Mouse (Mus musculus): Measurements from ENCODE around the gene Commd6. TPM values are rescaled to one million over a fixed set of nuclear protein-coding genes. Genes with fewer than 3 reads are reported as not detected.

Gene Commd6
- total and polyA plus RNA-seq, 2 experiments: 20.7 to 43.6 TPM

DNA sequence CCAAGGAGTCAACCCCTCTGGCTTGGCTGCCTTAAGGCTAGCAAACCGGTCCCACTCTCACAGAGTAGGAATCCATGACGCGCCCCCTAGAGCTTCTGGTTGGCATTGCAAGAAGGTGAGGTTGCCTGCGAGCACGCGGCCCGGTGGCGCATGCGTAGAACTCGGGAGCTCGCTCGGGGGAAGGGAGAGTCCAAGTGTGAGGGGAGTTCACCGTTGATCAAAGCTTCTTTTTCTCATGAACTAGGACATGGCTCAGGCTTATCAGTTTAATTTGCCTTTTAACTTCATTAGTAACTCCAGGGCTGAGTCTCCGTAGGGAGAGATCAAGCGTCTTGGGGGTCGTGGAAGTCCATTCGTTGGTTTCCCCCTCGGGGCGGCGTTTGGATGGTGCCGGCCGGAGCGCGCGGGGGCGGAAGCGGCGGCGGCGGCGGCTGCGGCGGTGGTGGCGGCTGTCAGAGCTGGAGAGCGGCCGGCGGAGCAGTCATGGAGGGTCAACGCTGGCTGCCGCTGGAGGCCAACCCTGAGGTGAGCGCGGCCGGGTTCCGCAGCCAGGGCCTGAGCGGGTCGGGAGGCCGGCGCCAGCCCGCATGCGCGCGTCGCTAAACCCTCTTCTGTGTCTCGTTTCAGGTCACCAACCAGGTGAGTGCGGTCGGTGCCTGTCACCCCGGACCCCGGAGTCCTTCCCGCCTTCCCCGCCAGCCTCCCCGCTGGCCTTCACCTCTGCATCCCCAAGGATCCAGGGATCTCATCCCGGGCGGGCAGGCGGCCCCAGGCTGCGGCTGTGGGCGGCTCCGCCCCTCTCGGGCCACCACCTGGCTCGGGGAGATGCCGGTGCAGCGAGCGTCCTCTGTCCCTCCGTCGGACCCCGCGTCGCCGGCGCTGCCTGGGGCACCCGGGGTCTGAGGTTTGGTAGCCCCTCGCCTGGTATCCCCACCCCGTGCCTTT is 13.4 kb upstream of the Commd6 start, which contains the start of gene Uchl3:
Gene Uchl3, plus strand, starts transcription at position 387 of the 945 bp plus-strand sequence.
- no peak for TF ChIP-seq POLR2A (IDR thresholded peaks at IDR 0.05; ENCODE audit: extremely low read depth, insufficient read depth, low read length)
- TF ChIP-seq CTCF (IDR thresholded peaks at IDR 0.05; ENCODE audit: low read depth, low read length): peak; percentile 90
- Histone ChIP-seq H3K4me3 (ENCODE audit: insufficient read depth, low read depth, low read length) (peak within 1 kb of the TSS; percentile 80), H3K27ac (replicated peaks; ENCODE audit: insufficient read depth, low read depth, low read length) (peak within 1 kb of the TSS; percentile 75), H3K4me1 (ENCODE audit: control insufficient read depth, insufficient read depth, low read length) (peaks cover 3% of the 10 kb centered on the region; the same call in 1 of the 2 replicates), H3K79me2 (ENCODE audit: control insufficient read depth, insufficient read depth, low read length) (peaks cover 6% of the 10 kb centered on the region; the same call in 1 of the 2 replicates), H3K27me3 (ENCODE audit: control insufficient read depth, insufficient read depth, low read length) (no peaks in the 10 kb centered on the region), H3K36me3 (ENCODE audit: control insufficient read depth, insufficient read depth, low read length) (no peaks in the 10 kb centered on the region), H3K9ac (ENCODE audit: low read depth, low read length) (peak within 1 kb of the TSS; percentile 86)
- WGBS: 1% methylated on average over 81 of the region's 81 CpGs
- DNase-seq (ENCODE audit: extremely low read depth, low read depth, low spot score): peak; percentile 72

DNA sequence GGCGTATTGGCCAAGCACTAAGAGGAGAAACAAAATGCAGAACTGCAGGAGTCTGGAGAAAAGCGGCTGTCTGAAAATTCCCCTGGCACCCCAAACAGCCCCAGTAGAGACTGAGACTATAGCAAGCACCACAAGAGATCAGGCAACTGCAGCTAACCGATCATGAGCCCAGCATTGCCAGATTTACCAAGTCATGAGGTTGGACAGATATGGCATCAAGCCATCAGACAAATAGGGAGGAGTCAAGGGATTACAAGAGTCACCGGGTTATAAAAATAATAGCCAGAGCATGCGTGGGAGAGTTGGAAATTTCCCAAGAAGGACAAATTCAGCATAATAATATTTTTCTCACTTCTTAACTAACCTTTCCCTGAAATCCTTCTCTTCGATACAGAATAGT is 12.1 kb upstream of the Commd6 start:
- no peaks in the 10 kb centered on the region for H3K36me3 ChIP-seq (ENCODE audit: control insufficient read depth, insufficient read depth, low read length)
- 54% methylated on average over 6 of the region's 6 CpGs for WGBS
- no peak overlapping the region for H3K9ac ChIP-seq (ENCODE audit: low read depth, low read length)
- H3K27me3 ChIP-seq (ENCODE audit: control insufficient read depth, insufficient read depth, low read length): no peaks in the 10 kb centered on the region
- H3K4me1 ChIP-seq (ENCODE audit: control insufficient read depth, insufficient read depth, low read length): peaks cover 3% of the 10 kb centered on the region; the same call in 1 of the 2 replicates
- H3K79me2 ChIP-seq (ENCODE audit: control insufficient read depth, insufficient read depth, low read length): peaks cover 6% of the 10 kb centered on the region; the same call in 1 of the 2 replicates
- no peak overlapping the region for H3K4me3 ChIP-seq (ENCODE audit: insufficient read depth, low read depth, low read length)
- DNase-seq (ENCODE audit: extremely low read depth, low read depth, low spot score): peak; percentile 77
- TF ChIP-seq POLR2A (IDR thresholded peaks at IDR 0.05; ENCODE audit: extremely low read depth, insufficient read depth, low read length): no peak
- no peak for TF ChIP-seq CTCF (IDR thresholded peaks at IDR 0.05; ENCODE audit: low read depth, low read length)
- no peak overlapping the region for H3K27ac ChIP-seq (replicated peaks; ENCODE audit: insufficient read depth, low read depth, low read length)

DNA sequence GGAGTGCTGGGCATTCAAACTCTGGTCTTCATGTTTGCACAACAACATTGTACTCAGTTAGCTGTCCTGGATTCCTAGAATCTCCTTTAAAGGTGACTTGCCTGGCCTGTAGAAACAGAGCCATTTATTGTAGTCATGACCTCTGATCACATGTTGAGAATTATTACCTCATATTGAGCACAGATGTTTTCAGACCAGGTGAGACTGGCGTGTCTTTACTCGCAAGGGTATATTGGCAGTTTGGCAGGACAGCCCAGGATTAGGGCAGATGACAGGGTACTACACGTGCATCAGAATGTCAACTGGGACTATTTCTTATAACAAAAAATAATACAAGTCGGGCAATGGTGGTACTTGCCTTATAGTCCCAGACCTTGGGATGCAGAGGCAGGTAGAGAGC is 10.1 kb upstream of the Commd6 start:
- no peak for TF ChIP-seq CTCF (IDR thresholded peaks at IDR 0.05; ENCODE audit: low read depth, low read length)
- Histone ChIP-seq H3K79me2 (ENCODE audit: control insufficient read depth, insufficient read depth, low read length) (peaks cover 6% of the 10 kb centered on the region; the same call in 1 of the 2 replicates), H3K36me3 (ENCODE audit: control insufficient read depth, insufficient read depth, low read length) (no peaks in the 10 kb centered on the region), H3K4me1 (ENCODE audit: control insufficient read depth, insufficient read depth, low read length) (peaks cover 3% of the 10 kb centered on the region; the same call in 1 of the 2 replicates), H3K9ac (ENCODE audit: low read depth, low read length) (no peak overlapping the region), H3K27me3 (ENCODE audit: control insufficient read depth, insufficient read depth, low read length) (no peaks in the 10 kb centered on the region), H3K4me3 (ENCODE audit: insufficient read depth, low read depth, low read length) (no peak overlapping the region), H3K27ac (replicated peaks; ENCODE audit: insufficient read depth, low read depth, low read length) (no peak overlapping the region)
- WGBS: 84% methylated on average over 4 of the region's 4 CpGs
- DNase-seq (ENCODE audit: extremely low read depth, low read depth, low spot score): no peak

DNA sequence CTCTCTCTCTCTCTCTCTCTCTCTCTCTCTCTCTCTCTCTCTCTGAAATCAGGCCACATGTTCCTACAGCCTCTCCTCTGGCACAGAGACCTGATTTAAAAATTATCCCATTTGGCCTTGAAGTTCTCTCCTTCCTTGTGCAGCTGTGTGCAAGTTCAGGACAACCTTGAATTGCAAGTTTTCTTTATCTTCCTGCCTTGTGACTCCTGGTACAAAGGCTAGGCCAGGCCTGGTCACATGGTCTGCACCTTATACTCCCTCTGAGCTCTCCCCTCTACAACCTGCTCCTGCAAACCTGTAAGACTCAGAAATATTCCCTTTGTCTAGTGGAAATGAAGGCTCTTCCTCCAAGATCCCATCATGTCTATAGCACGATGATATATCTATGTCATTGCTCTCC is 4.5 kb upstream of the Commd6 start:
- no peak for TF ChIP-seq CTCF (IDR thresholded peaks at IDR 0.05; ENCODE audit: low read depth, low read length)
- TF ChIP-seq POLR2A (IDR thresholded peaks at IDR 0.05; ENCODE audit: extremely low read depth, insufficient read depth, low read length): no peak
- H3K27ac ChIP-seq (replicated peaks; ENCODE audit: insufficient read depth, low read depth, low read length): no peak overlapping the region
- 89% methylated on average over 1 of the region's 1 CpGs for WGBS

DNA sequence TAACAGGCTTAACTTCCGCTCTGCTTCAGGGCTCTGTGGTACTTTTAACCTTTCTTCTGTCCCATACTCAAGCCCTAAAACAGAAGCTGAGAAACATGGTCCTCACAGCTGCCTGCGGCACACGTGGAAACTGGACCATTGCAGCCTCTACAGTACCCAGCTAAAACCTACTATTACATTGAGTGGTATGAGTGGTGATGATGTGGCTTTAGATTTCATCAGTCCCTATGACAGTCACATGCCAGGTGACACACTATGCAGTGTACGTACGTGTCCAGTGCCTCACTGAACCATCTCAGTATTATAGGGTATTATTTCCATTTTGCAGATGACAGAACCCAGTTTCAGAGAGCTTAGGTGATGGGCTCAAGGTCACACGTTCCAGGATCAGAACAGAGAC is 3.1 kb downstream of the Commd6 start:
- WGBS: 93% methylated on average over 6 of the region's 6 CpGs
- no peak for DNase-seq (ENCODE audit: extremely low read depth, low read depth, low spot score)
- TF ChIP-seq CTCF (IDR thresholded peaks at IDR 0.05; ENCODE audit: low read depth, low read length) (no peak), POLR2A (IDR thresholded peaks at IDR 0.05; ENCODE audit: extremely low read depth, insufficient read depth, low read length) (no peak)

More for the DNA sequence above, 4.5 kb upstream of the Commd6 start:
- H3K4me3 ChIP-seq (ENCODE audit: insufficient read depth, low read depth, low read length): no peak overlapping the region
- H3K4me1 ChIP-seq (ENCODE audit: control insufficient read depth, insufficient read depth, low read length): no peaks in the 10 kb centered on the region
- DNase-seq (ENCODE audit: extremely low read depth, low read depth, low spot score): no peak
- H3K27me3 ChIP-seq (ENCODE audit: control insufficient read depth, insufficient read depth, low read length): no peaks in the 10 kb centered on the region
- H3K36me3 ChIP-seq (ENCODE audit: control insufficient read depth, insufficient read depth, low read length): no peaks in the 10 kb centered on the region
- H3K79me2 ChIP-seq (ENCODE audit: control insufficient read depth, insufficient read depth, low read length): no peaks in the 10 kb centered on the region
- no peak overlapping the region for H3K9ac ChIP-seq (ENCODE audit: low read depth, low read length)

DNA sequence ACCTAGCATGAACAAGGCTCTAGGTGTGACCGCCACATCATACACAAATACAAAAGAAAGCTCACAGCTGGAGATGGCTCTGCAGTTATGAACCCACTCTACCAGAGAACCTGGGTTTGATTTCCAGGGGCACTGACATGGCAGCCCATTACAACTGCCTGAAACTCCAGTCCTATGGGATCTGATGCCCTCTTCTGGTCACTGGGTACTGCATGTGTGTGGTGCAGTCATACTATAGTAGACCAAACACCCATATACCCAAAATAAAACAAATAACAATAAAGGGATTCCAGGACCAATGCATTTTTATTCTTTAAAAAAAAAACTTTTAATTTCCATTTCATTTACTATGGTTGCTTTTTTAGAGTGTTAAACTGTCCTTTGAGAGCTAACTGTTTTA is 4.7 kb downstream of the Commd6 start:
- Histone ChIP-seq H3K27me3 (ENCODE audit: control insufficient read depth, insufficient read depth, low read length) (no peaks in the 10 kb centered on the region), H3K9ac (ENCODE audit: low read depth, low read length) (no peak overlapping the region), H3K4me3 (ENCODE audit: insufficient read depth, low read depth, low read length) (no peak overlapping the region), H3K4me1 (ENCODE audit: control insufficient read depth, insufficient read depth, low read length) (no peaks in the 10 kb centered on the region), H3K36me3 (ENCODE audit: control insufficient read depth, insufficient read depth, low read length) (peaks cover 16% of the 10 kb centered on the region), H3K27ac (replicated peaks; ENCODE audit: insufficient read depth, low read depth, low read length) (no peak overlapping the region), H3K79me2 (ENCODE audit: control insufficient read depth, insufficient read depth, low read length) (no peaks in the 10 kb centered on the region)
- WGBS: 97% methylated on average over 1 of the region's 1 CpGs
- TF ChIP-seq CTCF (IDR thresholded peaks at IDR 0.05; ENCODE audit: low read depth, low read length) (no peak), POLR2A (IDR thresholded peaks at IDR 0.05; ENCODE audit: extremely low read depth, insufficient read depth, low read length) (no peak)
- DNase-seq (ENCODE audit: extremely low read depth, low read depth, low spot score): no peak

More for the DNA sequence above, 3.1 kb downstream of the Commd6 start:
- Histone ChIP-seq H3K9ac (ENCODE audit: low read depth, low read length) (no peak overlapping the region), H3K79me2 (ENCODE audit: control insufficient read depth, insufficient read depth, low read length) (no peaks in the 10 kb centered on the region), H3K4me3 (ENCODE audit: insufficient read depth, low read depth, low read length) (no peak overlapping the region), H3K36me3 (ENCODE audit: control insufficient read depth, insufficient read depth, low read length) (peaks cover 12% of the 10 kb centered on the region), H3K27ac (replicated peaks; ENCODE audit: insufficient read depth, low read depth, low read length) (no peak overlapping the region), H3K4me1 (ENCODE audit: control insufficient read depth, insufficient read depth, low read length) (no peaks in the 10 kb centered on the region), H3K27me3 (ENCODE audit: control insufficient read depth, insufficient read depth, low read length) (no peaks in the 10 kb centered on the region)

All from liver, adult 2 months (tissue).